Mouse (Mus musculus) embryonic facial prominence, embryonic 15.5 days (tissue): ENCODE data around the gene E330017A01Rik. TPM values are rescaled to one million over a fixed set of nuclear protein-coding genes. Genes with fewer than 3 reads are reported as not detected.
"Not testable (repeated sequence)": the region's sequence is repeated elsewhere in the genome, so short reads cannot be mapped to it uniquely, and the experiment has no call there.

ENCODE experiments used
- ATAC-seq: fragments of 200-750 bp; cut with Nextera tagmentation; 2 replicates; pipeline ENCODE4 v1.8.0; 2017; ENCODE audit warnings: low read depth, moderate TSS enrichment; ENCODE audit not compliant: insufficient number of reproducible peaks, low FRiP score, low TSS enrichment
- H3K27ac ChIP-seq: fragments of 300-500 bp; sonication (generic); replicated peaks from 2 replicates; pipeline ENCODE4 v1.5.1; 2015; ENCODE audit warnings: mild to moderate bottlenecking, inconsistent platforms
- H3K27me3 ChIP-seq: fragments of 300-500 bp; sonication (generic); 2 replicates; pipeline ENCODE4 v1.6.1; 2015; ENCODE audit warnings: inconsistent platforms
- H3K36me3 ChIP-seq: fragments of 300-500 bp; sonication (generic); 2 replicates; pipeline ENCODE4 v1.6.1; 2015; ENCODE audit warnings: mild to moderate bottlenecking, inconsistent platforms
- H3K4me1 ChIP-seq: fragments of 300-500 bp; sonication (generic); 2 replicates; pipeline ENCODE4 v1.6.1; 2015; ENCODE audit warnings: inconsistent platforms
- H3K4me2 ChIP-seq: fragments of 300-500 bp; sonication (generic); replicated peaks from 2 replicates; pipeline ENCODE4 v1.6.1; 2015; ENCODE audit warnings: mild to moderate bottlenecking, inconsistent platforms
- H3K4me3 ChIP-seq: fragments of 300-500 bp; sonication (generic); replicated peaks from 2 replicates; pipeline ENCODE4 v1.5.1; 2015; ENCODE audit warnings: mild to moderate bottlenecking, inconsistent platforms
- H3K9ac ChIP-seq: fragments of 300-500 bp; sonication (generic); 2 replicates; pipeline ENCODE4 v1.6.1; 2015; ENCODE audit warnings: inconsistent platforms
- H3K9me3 ChIP-seq: fragments of 300-500 bp; sonication (generic); replicated peaks from 2 replicates; pipeline ENCODE4 v1.6.1; 2016; ENCODE audit warnings: inconsistent platforms
- WGBS: fragments of 180-500 bp; shearing (Covaris S2); methylation state at CpG from one replicate; pipeline ENCODE4 v1.1.7; 2015; 5-methylcytosine and 5-hydroxymethylcytosine counted together
- polyA plus RNA-seq: library from polyadenylated mRNA; unstranded; fragments of >200 nt; fragmentation: Nextera tagmentation; extraction: Ambion mirVana; gene quantifications from 2 replicates; pipeline ENCODE4 v1.2.1, GENCODE M21; 2015

Gene E330017A01Rik
- polyA plus RNA-seq, 1 experiment from 2014 or later, result not detected

GRCm38 (mm10) chr16:58673811-58674410 is 35.4 kb upstream of the E330017A01Rik start:
- H3K4me1 ChIP-seq, result peaks cover 8% of the 10 kb centered on the region; the same call in 1 of the 2 replicates
- no peak overlapping the region for H3K4me3 ChIP-seq
- peaks cover 46% of the 10 kb centered on the region for H3K36me3 ChIP-seq
- WGBS, result 95% methylated on average over 15 of the region's 15 CpGs
- no peak for ATAC-seq
- H3K27ac ChIP-seq, result no peak overlapping the region
- H3K4me2 ChIP-seq, result no peak overlapping the region
- H3K9me3 ChIP-seq, result no peaks in the 10 kb centered on the region
- no peak overlapping the region for H3K9ac ChIP-seq
- H3K27me3 ChIP-seq, result no peaks in the 10 kb centered on the region

- H3K4me3 ChIP-seq, result no peak overlapping the region
- H3K9me3 ChIP-seq, result no peaks in the 10 kb centered on the region
- ATAC-seq, result no peak
- H3K4me1 ChIP-seq, result peaks cover 8% of the 10 kb centered on the region; the same call in 1 of the 2 replicates
- peaks cover 38% of the 10 kb centered on the region for H3K36me3 ChIP-seq
- H3K27me3 ChIP-seq, result no peaks in the 10 kb centered on the region
- 90% methylated on average over 13 of the region's 13 CpGs for WGBS
- H3K27ac ChIP-seq, result no peak overlapping the region
- no peak overlapping the region for H3K9ac ChIP-seq
- no peak overlapping the region for H3K4me2 ChIP-seq
Measured at GRCm38 (mm10) chr16:58672396-58672795, 33.9 kb upstream of the E330017A01Rik start.

- Histone ChIP-seq H3K9me3 (no peaks in the 10 kb centered on the region), H3K4me3 (peak overlapping the region; percentile 92), H3K27me3 (no peaks in the 10 kb centered on the region), H3K9ac (no peak overlapping the region), H3K4me1 (peaks cover 8% of the 10 kb centered on the region; the same call in 1 of the 2 replicates), H3K4me2 (peak overlapping the region; percentile 80), H3K36me3 (peaks cover 31% of the 10 kb centered on the region), H3K27ac (no peak overlapping the region)
- ATAC-seq, result no peak
- WGBS, result 70% methylated on average over 8 of the region's 8 CpGs
Measured at GRCm38 (mm10) chr16:58671212-58671985, 32.9 kb upstream of the E330017A01Rik start.

- H3K4me3 ChIP-seq, result peak overlapping the region; percentile 92
- H3K9me3 ChIP-seq, result no peaks in the 10 kb centered on the region
- H3K36me3 ChIP-seq, result peaks cover 26% of the 10 kb centered on the region
- WGBS, result 0% methylated on average over 25 of the region's 25 CpGs
- H3K27ac ChIP-seq, result peak overlapping the region; percentile 85
- peaks cover 8% of the 10 kb centered on the region; the same call in 1 of the 2 replicates for H3K4me1 ChIP-seq
- ATAC-seq, result peak; percentile 35; the same call in 1 of the 2 replicates
- H3K9ac ChIP-seq, result peak overlapping the region; percentile 94
- H3K27me3 ChIP-seq, result no peaks in the 10 kb centered on the region
- peak overlapping the region; percentile 80 for H3K4me2 ChIP-seq
Measured at GRCm38 (mm10) chr16:58670643-58671042, 32.1 kb upstream of the E330017A01Rik start.

- Histone ChIP-seq H3K4me2 (peak within 1 kb of the TSS; percentile 80), H3K27ac (peak within 1 kb of the TSS; percentile 85), H3K27me3 (no peaks in the 10 kb centered on the region), H3K36me3 (peaks cover 22% of the 10 kb centered on the region), H3K9me3 (no peaks in the 10 kb centered on the region), H3K9ac (peak within 1 kb of the TSS; percentile 94), H3K4me1 (peaks cover 8% of the 10 kb centered on the region; the same call in 1 of the 2 replicates), H3K4me3 (peak within 1 kb of the TSS; percentile 92)
- peak; percentile 97 for ATAC-seq
- under 1% methylated on average over 51 of the region's 51 CpGs for WGBS
Measured at GRCm38 (mm10) chr16:58669917-58670630, 31.5 kb upstream of the E330017A01Rik start, which contains the start of gene Cpox. Gene Cpox, plus strand, starts transcription at chr16:58670292.

- Histone ChIP-seq H3K9ac (no peak overlapping the region), H3K4me1 (peaks cover 8% of the 10 kb centered on the region; the same call in 1 of the 2 replicates), H3K27me3 (no peaks in the 10 kb centered on the region), H3K27ac (no peak overlapping the region), H3K4me2 (no peak overlapping the region), H3K36me3 (peaks cover 14% of the 10 kb centered on the region), H3K4me3 (peak overlapping the region; percentile 92; the same call in 1 of the 2 replicates), H3K9me3 (no peaks in the 10 kb centered on the region)
- no peak for ATAC-seq
- WGBS, result 47% methylated on average over 5 of the region's 5 CpGs
Measured at GRCm38 (mm10) chr16:58669264-58669663, 30.7 kb upstream of the E330017A01Rik start.

- H3K4me3 ChIP-seq, result no peak overlapping the region
- peaks cover 7% of the 10 kb centered on the region for H3K36me3 ChIP-seq
- no peak overlapping the region for H3K27ac ChIP-seq
- no peak for ATAC-seq
- H3K4me2 ChIP-seq, result no peak overlapping the region
- H3K9me3 ChIP-seq, result no peaks in the 10 kb centered on the region
- no peaks in the 10 kb centered on the region for H3K27me3 ChIP-seq
- no peak overlapping the region for H3K9ac ChIP-seq
- WGBS, result 77% methylated on average over 3 of the region's 3 CpGs
- H3K4me1 ChIP-seq, result peaks cover 8% of the 10 kb centered on the region; the same call in 1 of the 2 replicates
Measured at GRCm38 (mm10) chr16:58668586-58668985, 30.0 kb upstream of the E330017A01Rik start.

GRCm38 (mm10) chr16:58666681-58667080 is 28.1 kb upstream of the E330017A01Rik start:
- ATAC-seq, H3K9ac ChIP-seq, H3K9me3 ChIP-seq, H3K27ac ChIP-seq, H3K4me3 ChIP-seq, H3K27me3 ChIP-seq, H3K36me3 ChIP-seq, H3K4me1 ChIP-seq, H3K4me2 ChIP-seq: not testable (repeated sequence)
- 82% methylated on average over 3 of the region's 3 CpGs for WGBS

GRCm38 (mm10) chr16:58665137-58665536 is 26.6 kb upstream of the E330017A01Rik start:
- H3K9ac ChIP-seq, H3K27ac ChIP-seq, H3K4me1 ChIP-seq, ATAC-seq, H3K4me3 ChIP-seq, H3K9me3 ChIP-seq, H3K4me2 ChIP-seq, H3K27me3 ChIP-seq, H3K36me3 ChIP-seq: not testable (repeated sequence)

GRCm38 (mm10) chr16:58663816-58664215 is 25.3 kb upstream of the E330017A01Rik start:
- no peak overlapping the region for H3K4me2 ChIP-seq
- no peak for ATAC-seq
- H3K9me3 ChIP-seq, result no peaks in the 10 kb centered on the region
- no peak overlapping the region for H3K4me3 ChIP-seq
- no peaks in the 10 kb centered on the region for H3K36me3 ChIP-seq
- no peaks in the 10 kb centered on the region for H3K27me3 ChIP-seq
- WGBS, result 88% methylated on average over 2 of the region's 2 CpGs
- H3K4me1 ChIP-seq, result no peaks in the 10 kb centered on the region
- H3K9ac ChIP-seq, result no peak overlapping the region
- H3K27ac ChIP-seq, result no peak overlapping the region

GRCm38 (mm10) chr16:58663021-58663420 is 24.5 kb upstream of the E330017A01Rik start:
- H3K4me3 ChIP-seq, result no peak overlapping the region
- no peak overlapping the region for H3K9ac ChIP-seq
- ATAC-seq, result no peak
- no peaks in the 10 kb centered on the region for H3K9me3 ChIP-seq
- H3K4me2 ChIP-seq, result no peak overlapping the region
- no peaks in the 10 kb centered on the region for H3K4me1 ChIP-seq
- 57% methylated on average over 5 of the region's 5 CpGs for WGBS
- no peaks in the 10 kb centered on the region for H3K36me3 ChIP-seq
- no peak overlapping the region for H3K27ac ChIP-seq
- H3K27me3 ChIP-seq, result no peaks in the 10 kb centered on the region
